Mouse (Mus musculus) ovary, postnatal 14 days (tissue): Measurements from ENCODE around the gene Pdgfa.
A peak's percentile ranks its signal among the peaks of the same experiment; 100 is the strongest.

Source experiments
- DNase-seq: peaks from one replicate; pipeline ENCODE4 v3.0.0; 2022; ENCODE audit warnings: low spot score

Pdgfa gene

DNA sequence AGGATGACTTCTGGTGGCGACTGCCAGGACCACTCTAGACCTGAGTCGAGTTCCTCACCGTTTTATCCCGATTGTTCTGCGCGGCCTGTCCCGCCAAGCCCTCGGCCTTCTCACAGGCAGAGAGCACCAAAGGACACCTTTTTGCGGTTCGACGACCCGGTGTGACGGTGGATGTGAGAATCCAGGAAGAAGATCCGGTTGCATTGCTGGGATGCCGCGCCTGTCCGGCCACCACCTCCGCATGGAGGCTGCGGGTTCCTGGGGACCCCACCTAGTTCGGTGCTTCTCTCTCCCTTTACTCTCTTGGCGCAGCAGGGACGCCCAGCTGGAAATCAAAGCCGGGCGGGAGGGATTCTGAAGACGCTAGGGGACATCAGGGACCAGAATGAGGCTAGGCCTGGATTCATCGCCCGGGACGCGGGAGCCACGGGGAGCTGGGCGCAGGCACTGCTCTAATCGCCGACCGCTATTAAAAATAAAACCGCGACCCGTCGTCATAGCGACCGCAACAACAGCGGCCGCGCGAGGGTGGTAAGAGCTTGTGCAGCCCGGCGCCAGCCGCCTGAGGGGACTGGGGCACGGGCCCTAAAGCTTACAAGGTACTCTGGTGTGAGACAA, at the start of gene Pdgfa:
Gene Pdgfa, minus strand, starts transcription at position 200 of the 618 bp plus-strand sequence.
- DNase-seq, result peak; percentile 39

DNA sequence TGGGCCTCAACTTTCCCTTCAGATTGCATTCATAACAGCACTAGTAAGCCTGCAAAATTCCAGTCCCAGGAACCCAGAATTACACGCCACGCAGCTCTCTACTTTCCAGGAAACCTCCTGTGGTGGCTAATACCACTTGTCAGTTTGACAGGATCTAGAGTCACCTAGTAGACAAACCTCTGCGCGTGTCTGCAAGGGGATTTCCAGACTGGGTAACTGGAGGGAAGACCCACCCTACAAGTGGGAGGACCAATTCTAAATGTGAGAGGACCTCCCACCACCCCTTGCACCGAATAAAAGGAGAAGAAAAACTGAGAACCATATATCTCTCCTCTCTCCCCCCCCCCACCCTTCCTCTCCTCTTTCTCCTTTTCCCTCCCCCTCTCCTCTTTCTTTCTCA, 49.5 kb upstream of the Pdgfa start:
- DNase-seq, result no peak

DNA sequence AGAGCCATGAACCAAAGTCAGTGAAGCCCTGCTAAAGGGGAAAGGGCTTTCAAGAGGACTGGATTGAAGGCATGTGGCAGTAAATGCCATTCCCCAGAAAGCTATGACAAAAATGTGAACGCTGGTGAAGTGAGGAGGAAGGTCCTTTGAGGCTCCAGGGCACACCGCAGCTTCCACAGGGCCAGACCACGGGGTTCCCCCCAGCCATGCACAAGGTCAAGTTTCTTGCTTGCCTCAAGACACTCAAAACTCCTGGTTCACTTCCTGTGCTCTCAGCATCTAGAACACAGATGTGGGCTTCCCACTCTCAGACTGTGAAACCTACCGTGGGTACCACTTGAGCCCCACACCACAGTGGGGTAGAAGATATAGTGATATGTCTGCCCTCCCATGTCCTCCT, 46.4 kb upstream of the Pdgfa start:
- no peak for DNase-seq

DNA sequence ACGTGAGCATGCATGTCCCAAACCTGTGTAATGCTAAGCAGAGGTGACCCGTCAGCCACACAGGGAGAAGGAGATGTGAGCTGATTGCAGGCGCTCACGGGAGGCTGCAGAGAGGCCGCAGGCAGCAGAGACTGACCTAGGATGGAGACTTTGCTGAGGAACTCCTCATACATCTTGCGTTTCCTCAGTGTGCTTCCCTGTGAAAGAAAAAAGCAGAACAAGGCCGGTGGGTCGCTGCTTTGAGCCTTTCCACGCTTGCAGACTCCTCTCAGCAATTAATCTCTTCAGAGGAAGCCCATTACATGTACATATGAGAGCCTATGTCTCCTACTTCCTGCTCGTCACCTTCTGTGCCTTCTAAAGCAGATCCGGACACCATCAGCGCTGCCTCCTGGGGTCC, 45.1 kb upstream of the Pdgfa start:
- no peak for DNase-seq

DNA sequence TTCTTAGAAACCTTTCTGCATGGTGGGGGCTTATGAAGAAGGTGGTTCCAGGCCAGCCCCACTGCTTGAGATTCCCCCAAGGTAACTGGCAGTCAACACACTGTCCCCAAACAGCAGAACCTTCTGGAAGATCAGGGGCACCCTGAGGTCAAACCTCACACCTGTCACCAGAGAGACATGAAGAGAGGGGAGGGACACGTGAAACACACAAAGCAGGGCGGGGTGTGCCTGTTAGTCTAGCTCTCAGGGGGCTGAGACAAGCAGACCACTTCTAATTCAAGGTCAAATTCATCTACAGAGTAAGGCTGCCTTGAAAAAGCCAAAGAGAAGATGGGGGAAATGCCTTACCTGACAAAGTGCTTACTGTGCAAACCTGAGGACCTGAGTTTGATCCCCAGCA, 38.0 kb upstream of the Pdgfa start:
- DNase-seq, result no peak

DNA sequence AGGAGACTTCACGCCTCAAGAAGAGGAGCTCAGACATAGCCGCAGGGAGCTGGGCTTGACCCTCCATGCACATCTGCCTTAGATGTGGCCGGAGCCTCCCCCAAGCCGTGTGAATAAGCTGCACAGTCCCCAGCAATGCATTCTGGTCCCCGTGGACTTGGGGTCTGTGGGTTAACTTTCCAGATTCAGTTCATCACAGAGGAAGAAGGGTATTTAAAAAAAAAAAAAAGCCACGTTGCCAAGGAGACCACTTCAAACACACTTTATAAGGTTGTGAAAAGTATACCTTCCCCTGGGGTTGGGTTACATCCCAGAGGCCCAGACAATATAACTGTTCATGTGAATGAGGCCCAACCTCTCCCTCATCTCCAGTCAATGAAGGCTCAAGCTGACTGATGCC, 37.6 kb upstream of the Pdgfa start:
- no peak for DNase-seq

DNA sequence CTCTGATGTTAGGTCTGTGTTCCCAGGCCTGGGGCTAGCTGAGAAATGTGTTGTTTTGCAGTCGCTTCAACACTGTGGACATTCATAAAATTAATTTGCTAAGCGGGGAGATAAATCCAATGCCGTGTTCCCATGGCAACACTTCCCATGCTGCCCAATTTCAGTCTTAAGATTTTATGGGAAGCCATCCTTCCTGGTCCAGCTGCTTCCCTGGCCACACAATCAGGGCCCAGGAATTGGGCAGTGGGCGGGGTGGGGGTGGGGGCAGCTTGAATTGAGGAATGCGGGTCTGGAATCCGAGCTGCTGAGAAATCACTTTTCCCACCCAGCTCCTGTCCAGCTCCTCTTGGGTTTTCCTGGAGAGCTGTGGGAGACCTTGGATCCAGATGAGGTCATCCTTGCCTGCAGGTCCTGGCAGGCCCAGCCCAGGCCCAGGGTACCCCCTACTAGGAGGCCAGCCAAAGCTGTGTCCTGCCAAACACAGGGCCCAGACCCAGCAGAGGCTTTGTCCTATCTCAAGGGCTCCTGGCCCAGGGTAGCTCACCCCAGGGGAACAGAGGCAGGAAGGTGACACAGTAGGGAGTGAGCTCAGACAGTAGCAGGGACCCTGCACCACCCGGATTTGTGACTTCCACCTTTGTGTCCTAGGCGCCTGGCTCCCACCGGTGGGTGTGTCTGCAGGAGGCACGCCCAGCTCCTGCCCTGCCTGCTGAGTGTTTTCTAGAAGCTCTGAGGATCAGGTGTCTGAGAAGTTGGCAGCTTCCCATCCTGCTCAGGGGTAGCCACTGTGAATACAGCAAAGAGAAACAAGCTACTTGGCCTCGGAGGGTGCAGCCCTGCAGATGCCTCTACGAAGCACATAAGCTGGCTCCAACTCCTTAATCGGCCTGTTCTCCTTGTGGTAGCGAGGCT, 36.5 kb upstream of the Pdgfa start:
- peak; percentile 11 for DNase-seq

DNA sequence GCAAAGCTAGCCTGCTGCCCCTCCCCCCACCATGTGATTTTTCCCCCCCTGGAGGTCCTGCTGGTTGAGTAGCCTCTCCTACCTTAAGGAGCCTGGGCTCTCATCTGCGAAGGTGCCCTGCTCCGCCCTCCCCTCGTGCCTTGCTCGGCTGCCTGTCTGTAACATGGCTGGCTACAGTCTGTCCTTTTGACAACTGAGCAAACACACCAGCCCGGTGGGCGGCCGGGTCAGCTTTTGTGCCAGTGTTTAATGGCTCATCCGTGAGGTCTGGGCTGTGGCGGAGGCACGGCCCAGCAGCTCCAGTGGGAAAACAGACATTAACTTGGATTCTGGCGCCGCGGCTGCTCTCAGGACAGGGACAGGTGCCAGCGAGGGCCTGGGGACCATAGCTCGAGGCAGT, 30.4 kb upstream of the Pdgfa start:
- DNase-seq, result no peak

DNA sequence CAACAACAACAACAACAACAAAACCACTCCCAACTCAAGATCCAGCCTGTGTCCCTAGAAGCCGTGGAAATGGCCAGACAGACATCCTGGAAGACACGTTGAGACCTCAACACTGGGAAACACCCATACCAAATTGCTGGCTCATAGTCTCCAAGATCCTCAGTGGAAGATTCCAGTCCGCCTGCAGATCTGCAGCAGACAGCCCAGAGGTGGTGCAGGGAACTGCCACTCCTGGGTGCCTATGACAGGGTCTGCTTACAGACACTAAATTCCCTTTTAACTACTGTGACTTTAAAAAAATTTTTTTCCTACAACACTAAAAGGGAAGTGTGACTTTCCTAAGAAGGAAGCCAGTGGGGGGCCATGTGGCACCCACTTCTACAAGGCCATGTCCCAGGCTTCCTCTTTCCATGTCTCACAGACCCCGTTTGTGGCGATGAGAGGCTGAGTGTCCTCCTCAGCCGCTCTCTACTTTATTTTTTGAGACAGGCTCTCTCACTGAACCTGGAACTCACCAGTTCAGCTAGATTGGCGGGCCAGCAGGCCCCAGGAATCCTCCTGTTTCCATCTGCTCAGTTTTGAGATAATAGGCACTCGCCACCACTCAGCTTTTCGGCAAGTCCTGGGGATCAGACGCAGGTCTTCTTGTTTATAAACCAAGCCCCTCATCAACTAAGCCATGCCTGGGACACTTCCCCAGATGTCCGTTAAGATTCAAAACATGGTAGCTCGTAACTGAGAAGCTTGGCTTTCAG, 27.4 kb upstream of the Pdgfa start:
- no peak for DNase-seq

DNA sequence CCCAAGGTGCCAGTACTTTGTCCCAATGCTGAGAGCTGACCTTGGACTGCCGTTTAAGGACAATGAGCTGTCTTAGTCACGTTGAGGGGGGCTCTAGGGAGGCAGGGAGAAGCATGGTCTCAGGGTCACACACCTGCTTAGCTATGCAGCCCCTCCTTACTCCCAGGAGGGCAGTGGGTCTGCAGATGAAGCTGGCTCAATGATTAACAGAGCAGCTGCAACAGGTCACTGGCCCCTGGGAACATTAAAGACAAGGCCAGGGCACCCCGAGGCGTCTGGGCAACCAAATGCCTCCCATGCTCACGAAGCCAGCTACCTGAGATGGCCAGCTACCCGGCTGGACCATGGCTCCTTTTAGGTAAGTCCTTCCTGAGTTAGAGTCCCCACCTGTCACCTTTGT, 23.4 kb upstream of the Pdgfa start:
- DNase-seq, result no peak

DNA sequence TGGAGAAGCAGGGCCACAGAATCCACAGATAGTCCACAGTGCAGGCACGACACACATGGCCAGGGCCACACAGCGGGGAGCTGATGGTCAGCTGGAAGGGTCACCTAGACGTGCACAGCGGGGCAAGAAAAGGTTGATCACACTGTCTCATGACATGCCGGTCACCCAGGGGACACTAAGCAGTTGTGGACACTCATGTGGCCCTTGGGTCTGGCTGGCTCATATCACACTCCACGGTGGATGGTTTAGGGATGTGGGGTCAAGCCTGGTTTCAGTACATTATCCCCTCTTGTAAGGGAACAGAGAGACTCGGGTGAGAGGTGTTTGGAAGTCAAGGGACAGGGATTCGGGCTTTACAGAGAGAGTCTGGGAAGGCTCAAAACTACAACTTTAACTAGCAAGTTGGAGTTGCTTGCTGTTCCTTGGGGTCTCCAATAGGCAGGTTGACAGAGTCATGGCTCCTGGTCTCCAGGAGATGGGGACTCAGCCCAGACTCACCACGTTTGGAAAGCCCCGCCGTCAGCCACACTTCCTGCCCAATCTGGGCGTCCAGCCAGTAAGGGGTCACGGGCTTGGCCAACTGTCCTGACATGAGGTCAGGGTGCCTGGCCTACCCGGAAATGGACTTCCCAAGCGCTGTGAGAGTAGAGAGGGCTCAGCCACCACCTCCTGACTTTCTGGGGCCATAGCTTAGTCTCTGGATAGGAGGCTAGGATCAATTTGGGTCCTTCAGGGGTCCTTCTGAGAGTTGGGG, 20.4 kb upstream of the Pdgfa start:
- DNase-seq, result peak; percentile 44

DNA sequence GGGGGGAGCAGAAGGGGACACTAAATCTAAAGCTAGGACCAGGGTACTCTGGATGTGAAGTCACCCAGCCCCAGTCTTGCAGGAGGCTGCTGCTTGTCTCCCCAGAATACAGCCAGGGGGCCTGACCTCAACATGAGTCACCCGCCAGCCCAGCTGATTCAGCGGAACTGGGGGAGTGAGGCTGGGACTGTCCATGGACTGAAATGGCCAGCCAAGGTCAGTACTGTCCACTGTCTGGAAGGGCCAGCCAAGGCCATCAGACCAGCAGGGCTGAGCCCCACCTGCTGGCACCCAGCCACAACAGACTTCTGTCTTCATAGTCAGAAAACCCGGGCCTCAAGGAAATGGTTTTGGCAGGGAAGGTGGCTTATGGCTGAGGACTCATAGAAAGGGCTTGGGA, 17.9 kb upstream of the Pdgfa start:
- peak; percentile 43 for DNase-seq

DNA sequence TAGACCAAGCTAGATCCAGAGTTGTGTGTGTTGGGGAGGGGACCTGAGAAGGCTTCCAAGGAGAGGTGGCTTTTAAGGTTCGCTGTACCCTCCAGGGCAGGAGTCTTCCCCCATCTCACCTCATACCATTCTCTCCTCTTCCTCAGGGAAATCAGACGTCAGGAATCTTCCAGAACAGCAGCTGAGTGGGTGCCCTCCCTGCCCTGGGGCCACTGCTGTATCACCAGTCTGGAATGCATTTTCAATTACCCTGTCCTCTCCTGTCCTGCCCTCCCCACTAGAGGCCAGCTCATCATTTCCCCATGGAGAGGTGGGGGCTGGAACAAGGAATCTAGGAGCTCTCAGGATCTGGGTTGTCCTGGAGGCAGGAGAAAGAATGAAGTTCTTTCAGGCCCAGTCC, 13.5 kb upstream of the Pdgfa start:
- no peak for DNase-seq

DNA sequence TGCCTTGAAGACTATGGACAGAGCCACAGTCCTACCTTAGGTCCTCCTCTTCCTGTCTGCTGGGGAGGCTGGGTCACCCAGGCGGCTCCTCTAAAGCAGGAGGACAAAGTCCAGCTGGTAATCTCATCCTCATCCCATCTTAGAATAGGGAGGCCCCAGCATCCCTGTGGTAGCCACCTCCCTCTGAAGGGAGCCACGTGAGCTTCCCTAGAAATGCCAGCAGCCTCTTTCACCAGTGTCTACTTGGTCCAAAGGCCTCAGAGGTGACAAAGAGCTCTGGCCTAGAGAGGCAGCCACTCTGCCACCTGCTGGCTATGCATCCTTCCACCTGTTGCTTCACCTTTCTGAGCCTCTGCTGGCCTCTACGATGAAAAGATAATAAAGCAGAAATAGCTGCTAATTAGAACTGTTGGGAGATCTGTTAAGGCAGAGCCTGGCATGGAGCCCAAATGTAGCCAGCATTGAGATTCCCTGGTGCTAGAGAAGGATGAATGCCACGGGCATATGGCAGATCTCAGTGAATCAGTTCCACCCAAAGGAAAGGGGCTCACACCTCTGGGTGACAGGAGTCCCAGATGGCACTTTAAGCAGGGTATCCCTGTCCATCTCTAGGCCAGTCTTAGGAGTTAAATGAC, 10.1 kb upstream of the Pdgfa start:
- DNase-seq, result no peak

DNA sequence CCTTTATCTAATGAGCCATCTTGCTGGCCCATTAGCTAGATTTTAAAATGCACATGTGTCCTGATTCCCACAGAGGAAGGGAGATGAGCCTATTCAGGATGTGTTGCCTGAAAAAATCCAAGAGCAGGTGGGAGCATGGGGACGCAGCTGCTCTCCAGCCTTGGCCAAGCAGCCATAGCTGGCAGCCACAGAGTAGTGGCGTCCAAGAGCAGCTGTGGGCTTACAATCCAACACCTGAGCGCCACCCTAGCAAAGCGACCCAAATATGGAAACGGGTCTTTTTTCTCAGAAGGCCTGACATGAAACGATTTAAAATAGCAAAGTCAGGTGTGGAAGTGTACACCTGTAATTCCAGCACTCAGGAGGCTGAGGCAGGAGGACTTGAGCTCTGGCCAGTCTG, 7.4 kb upstream of the Pdgfa start:
- DNase-seq, result no peak

DNA sequence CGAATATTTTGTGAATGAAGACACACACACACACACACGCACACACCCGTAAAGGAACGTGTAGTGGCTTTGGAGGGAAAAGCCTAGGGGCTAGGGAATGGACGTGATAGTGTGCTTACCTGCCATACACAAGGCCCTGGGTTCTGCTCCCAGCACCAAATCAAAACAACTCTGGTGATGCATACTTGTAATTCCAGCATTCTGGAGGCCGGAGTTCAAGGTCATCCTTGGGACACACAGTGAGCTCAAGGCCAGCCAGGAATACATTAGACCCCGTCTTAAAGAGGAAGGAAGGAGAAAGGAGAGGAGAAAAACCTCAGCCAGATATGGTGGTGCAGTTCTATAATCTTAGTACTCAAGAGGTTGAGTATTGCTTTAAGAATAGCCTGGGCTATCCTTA, 2.5 kb upstream of the Pdgfa start:
- DNase-seq, result no peak

DNA sequence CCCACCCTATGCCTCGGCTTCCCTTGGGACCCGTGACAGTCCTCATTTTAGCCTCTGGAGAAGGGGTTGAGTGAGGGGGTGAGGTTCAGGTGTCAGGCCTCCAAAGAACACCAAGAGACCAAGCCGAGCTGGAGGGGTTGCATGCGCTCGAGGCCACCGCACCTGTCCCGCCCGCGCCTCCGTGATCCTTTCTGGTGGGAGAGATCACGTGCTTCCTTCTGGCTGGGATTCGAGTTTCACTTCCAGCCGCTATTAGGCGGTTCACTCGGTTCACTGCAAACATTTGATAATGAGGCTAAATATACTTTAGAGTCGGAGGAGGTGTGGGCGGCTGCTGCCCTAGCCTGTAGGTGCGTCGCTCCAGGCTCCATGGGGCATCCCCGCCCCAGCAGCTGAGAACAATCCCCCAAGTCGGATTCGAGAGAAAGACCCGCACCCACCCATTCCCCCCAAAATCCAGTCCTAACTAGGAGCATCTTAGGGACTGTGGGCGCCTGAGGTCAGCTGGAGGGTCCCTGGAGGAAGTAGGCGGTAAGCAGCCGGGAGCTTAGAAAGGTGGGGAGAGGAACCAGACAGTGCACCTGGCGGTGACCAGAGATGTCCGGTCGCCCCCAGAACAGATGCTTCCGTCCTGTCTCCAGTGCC, 888 bp upstream of the Pdgfa start:
- DNase-seq, result peak; percentile 23

DNA sequence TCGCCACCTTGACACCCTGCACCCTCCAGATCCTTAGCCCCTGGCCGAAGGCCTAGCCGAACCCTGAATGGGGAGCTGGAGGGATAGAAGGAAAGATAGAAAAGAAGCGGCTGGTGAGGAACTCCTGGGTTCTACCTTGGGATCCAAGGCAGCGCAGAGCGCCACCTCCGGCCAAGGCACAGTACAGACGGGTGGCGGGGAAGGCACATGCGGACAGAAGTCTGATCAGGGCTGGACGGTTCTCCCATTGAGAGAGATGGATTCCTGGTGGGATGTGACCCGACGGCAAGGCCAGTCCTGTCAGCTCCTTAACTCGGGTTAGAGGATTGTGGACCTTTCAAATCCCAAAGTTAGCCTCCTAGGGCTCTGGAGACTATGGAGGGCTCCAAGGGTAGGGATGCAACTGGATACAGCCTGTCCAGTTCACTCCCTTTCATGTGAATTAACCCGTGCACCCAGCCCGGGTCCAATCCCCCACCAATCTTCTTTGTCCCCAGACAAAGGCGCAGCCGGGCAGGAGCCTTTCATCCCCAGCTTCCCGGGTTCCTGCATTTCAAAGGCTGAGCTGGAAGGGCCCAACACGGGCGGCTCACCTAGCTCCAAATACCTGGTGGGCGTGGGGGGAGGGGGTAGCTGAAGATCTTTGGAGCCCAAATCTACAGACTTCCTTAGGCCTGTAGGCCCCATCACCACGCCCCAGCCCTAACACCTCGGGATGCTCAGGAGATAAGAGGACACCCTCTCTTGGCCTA, 672 bp downstream of the Pdgfa start:
- no peak for DNase-seq

DNA sequence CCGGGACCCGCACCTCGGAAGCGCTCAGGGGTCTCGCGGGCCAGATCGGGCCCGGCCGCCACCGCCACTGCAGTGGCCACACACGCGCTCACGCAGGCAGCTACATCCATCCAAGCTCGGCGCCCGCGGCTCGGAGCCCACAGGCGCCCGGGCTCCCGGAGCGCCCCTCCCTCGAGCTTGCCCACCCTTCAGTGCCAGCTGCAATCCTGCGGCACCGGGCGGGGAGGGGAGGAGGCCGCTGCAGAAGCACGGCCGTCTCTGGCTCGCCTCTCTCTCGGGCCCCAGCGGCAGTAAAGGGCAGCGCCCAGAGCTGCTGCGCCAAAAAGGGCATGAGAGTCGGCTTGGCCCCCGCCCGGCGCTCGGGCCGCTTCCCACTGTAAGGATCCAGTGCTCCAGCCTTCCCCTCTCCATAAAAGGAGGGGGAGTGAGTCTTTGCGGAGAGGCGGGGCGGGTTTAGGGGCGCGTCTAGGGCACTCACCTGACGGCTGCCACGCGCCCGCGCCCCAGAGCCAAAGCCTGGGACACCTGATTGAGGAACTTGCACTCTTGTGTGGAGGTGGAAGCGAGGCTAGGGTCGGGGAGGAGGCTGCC, 1.4 kb downstream of the Pdgfa start:
- DNase-seq, result peak; percentile 49
